Mouse (Mus musculus) left cerebral cortex, postnatal 10 days (tissue): ENCODE measurements at regions not wholly inside any gene's neighbourhood (a gene's known extent, or its start where the extent isn't known, plus 50 kb on each side); places are given as distances from the start of the nearest gene placed in this dataset.

Source experiments
- DNase-seq, 2 experiments: peaks; one replicate each; pipeline ENCODE4 v3.0.0; 2021 to 2022; ENCODE audit warnings: low spot score in 2 of 2, mixed read lengths in 1 of 2; ENCODE audit errors: extremely low spot score in 1 of 2
- intact Hi-C: fragments of 180-260 bp; cut with DNase I; formaldehyde crosslinking; loops from one replicate; pipeline ENCODE4 v1.15.1; 2025

GRCm38 (mm10) chr11:17852405-17852804 lies 101.3 kb downstream of the Etaa1 start:
- intact Hi-C loops, result no loop called here
- peak in 1 of 2 experiments; percentile 21 for DNase-seq

GRCm38 (mm10) chr11:17853246-17853804 lies 100.3 kb downstream of the Etaa1 start:
- no peak for DNase-seq
- intact Hi-C loops, result no loop called here

GRCm38 (mm10) chr11:17853832-17854231 lies 99.8 kb downstream of the Etaa1 start:
- no peak for DNase-seq
- intact Hi-C loops, result no loop called here

- intact Hi-C loops, result no loop called here
- DNase-seq, result no peak
Measured at GRCm38 (mm10) chr11:17859364-17860131, 94.1 kb downstream of the Etaa1 start.

- intact Hi-C loops, result no loop called here
Measured at GRCm38 (mm10) chr11:17864833-17865397, 88.8 kb downstream of the Etaa1 start.

GRCm38 (mm10) chr11:17870690-17871089 lies 83.0 kb downstream of the Etaa1 start:
- intact Hi-C loops, result no loop called here
- DNase-seq, result no peak

More at GRCm38 (mm10) chr11:17864833-17865397, 88.8 kb downstream of the Etaa1 start:
- DNase-seq, result no peak

- intact Hi-C loops, result no loop called here
- DNase-seq, result no peak
Measured at GRCm38 (mm10) chr11:17871920-17872319, 81.8 kb downstream of the Etaa1 start.

- no peak for DNase-seq
- intact Hi-C loops, result no loop called here
Measured at GRCm38 (mm10) chr11:17883276-17883675, 70.4 kb downstream of the Etaa1 start.
